Mouse (Mus musculus) heart, adult 2 months (tissue): Measurements from ENCODE around the gene Hcn2. TPM values are rescaled to one million over a fixed set of nuclear protein-coding genes. Genes with fewer than 3 reads are reported as not detected.

Source experiments
- DNase-seq, 2 experiments: peaks; one replicate each; pipeline ENCODE4 v3.0.0; 2021
- H3K27ac ChIP-seq: fragments of 200-600 bp; 2 replicates; pipeline ENCODE4 v1.8.1; 2022
- H3K27me3 ChIP-seq: fragments of 200-500 bp; 2 replicates; pipeline ENCODE4 v1.6.1; 2012; ENCODE audit warnings: mild to moderate bottlenecking, low read length, inconsistent platforms, mixed read lengths; ENCODE audit not compliant: control insufficient read depth, insufficient read depth
- H3K36me3 ChIP-seq: fragments of 200-500 bp; 2 replicates; pipeline ENCODE4 v1.6.1; 2012; ENCODE audit warnings: low read length, inconsistent platforms; ENCODE audit not compliant: control insufficient read depth, insufficient read depth
- H3K4me1 ChIP-seq: fragments of 200-500 bp; 2 replicates; pipeline ENCODE4 v1.6.1; 2011; ENCODE audit warnings: low read length; ENCODE audit not compliant: control insufficient read depth, insufficient read depth
- H3K4me3 ChIP-seq: fragments of 200-600 bp; 2 replicates; pipeline ENCODE4 v1.8.1; 2022
- H3K79me2 ChIP-seq: fragments of 200-500 bp; replicated peaks from 2 replicates; pipeline ENCODE4 v1.6.1; 2012; ENCODE audit warnings: mild to moderate bottlenecking, inconsistent platforms, low read length, moderate library complexity, mixed read lengths; ENCODE audit not compliant: control insufficient read depth, insufficient read depth
- H3K9ac ChIP-seq: fragments of 200-500 bp; 2 replicates; pipeline ENCODE4 v1.6.1; 2012; ENCODE audit warnings: low read depth, mild to moderate bottlenecking, control low read depth, inconsistent platforms, low read length, mixed read lengths
- CTCF ChIP-seq: fragments of 200-600 bp; IDR thresholded peaks from 2 replicates; pipeline ENCODE4 v1.8.1; 2022; ENCODE audit warnings: antibody characterized with exemption, mild to moderate bottlenecking, moderate library complexity
- EP300 ChIP-seq: fragments of 200-500 bp; IDR thresholded peaks from 2 replicates; pipeline ENCODE4 v1.6.1; 2011; ENCODE audit warnings: low read depth, low read length, control low read depth; ENCODE audit not compliant: insufficient read depth
- POLR2A ChIP-seq: fragments of 200-500 bp; IDR thresholded peaks from 2 replicates; pipeline ENCODE4 v1.6.1; 2011; ENCODE audit warnings: mild to moderate bottlenecking, low read depth, low read length, control low read depth; ENCODE audit not compliant: insufficient read depth
- WGBS: fragments of 180-500 bp; shearing (Covaris S2); methylation state at CpG from one replicate; pipeline ENCODE4 v1.1.7; 2018; 5-methylcytosine and 5-hydroxymethylcytosine counted together
- intact Hi-C: fragments of 180-260 bp; cut with DNase I; formaldehyde crosslinking; loops from one replicate; pipeline ENCODE4 v1.15.1; 2025
- polyA plus RNA-seq: library from polyadenylated mRNA; depleted of rRNA; stranded (reverse); fragments of >200 nt; gene quantifications from 2 replicates; pipeline ENCODE4 v1.2.3, GENCODE M21; 2012
- total RNA-seq, 2 experiments: library from RNA; stranded (reverse); gene quantifications; 2 replicates each; pipeline ENCODE4 v1.2.3; 2021

The Hcn2 gene
- total and polyA plus RNA-seq, 3 experiments = 17.0 to 33.5 (median 17.5) TPM

- 8% methylated on average over 15 of the region's 16 CpGs for WGBS
- peak overlapping the region; percentile 90 for H3K4me3 ChIP-seq
- H3K27me3 ChIP-seq = no peaks in the 10 kb centered on the region
- peak overlapping the region; percentile 88 for H3K27ac ChIP-seq
- H3K4me1 ChIP-seq = peaks cover 14% of the 10 kb centered on the region
- H3K36me3 ChIP-seq = no peaks in the 10 kb centered on the region
- TF ChIP-seq POLR2A (no peak), CTCF (no peak)
- H3K9ac ChIP-seq = peak overlapping the region; percentile 97
- H3K79me2 ChIP-seq = peaks cover 4% of the 10 kb centered on the region; the same call in 1 of the 2 replicates
- no peak for DNase-seq
- intact Hi-C loops = loop anchor here (2.0 kb wide), 1 partner anchor 19 kb away; the partner anchor contains the start of gene Polrmt
Observed at GRCm38 (mm10) chr10:79766001-79766507, 49.6 kb downstream of the Hcn2 start.

- peak; percentile 99 for DNase-seq
- intact Hi-C loops = loop anchor here (2.0 kb wide), 1 partner anchor 20 kb away; the partner anchor contains the start of gene Polrmt
- Histone ChIP-seq H3K27me3 (no peaks in the 10 kb centered on the region), H3K36me3 (no peaks in the 10 kb centered on the region), H3K79me2 (peaks cover 4% of the 10 kb centered on the region; the same call in 1 of the 2 replicates), H3K4me1 (peaks cover 14% of the 10 kb centered on the region), H3K9ac (peak within 1 kb of the TSS; percentile 97), H3K27ac (peak within 1 kb of the TSS; percentile 88), H3K4me3 (peak within 1 kb of the TSS; percentile 90)
- TF ChIP-seq CTCF (no peak), EP300 (0 out of 2 replicates have a peak, but pooled peaks have one; percentile 43), POLR2A (peak; percentile 5; the same call in 1 of the 2 replicates)
- 1% methylated on average over 91 of the region's 101 CpGs for WGBS
Observed at GRCm38 (mm10) chr10:79766508-79767325, 50.3 kb downstream of the Hcn2 start, which contains the start of gene Rnf126. Gene Rnf126 (minus strand): TSS chr10:79766952.

DNA sequence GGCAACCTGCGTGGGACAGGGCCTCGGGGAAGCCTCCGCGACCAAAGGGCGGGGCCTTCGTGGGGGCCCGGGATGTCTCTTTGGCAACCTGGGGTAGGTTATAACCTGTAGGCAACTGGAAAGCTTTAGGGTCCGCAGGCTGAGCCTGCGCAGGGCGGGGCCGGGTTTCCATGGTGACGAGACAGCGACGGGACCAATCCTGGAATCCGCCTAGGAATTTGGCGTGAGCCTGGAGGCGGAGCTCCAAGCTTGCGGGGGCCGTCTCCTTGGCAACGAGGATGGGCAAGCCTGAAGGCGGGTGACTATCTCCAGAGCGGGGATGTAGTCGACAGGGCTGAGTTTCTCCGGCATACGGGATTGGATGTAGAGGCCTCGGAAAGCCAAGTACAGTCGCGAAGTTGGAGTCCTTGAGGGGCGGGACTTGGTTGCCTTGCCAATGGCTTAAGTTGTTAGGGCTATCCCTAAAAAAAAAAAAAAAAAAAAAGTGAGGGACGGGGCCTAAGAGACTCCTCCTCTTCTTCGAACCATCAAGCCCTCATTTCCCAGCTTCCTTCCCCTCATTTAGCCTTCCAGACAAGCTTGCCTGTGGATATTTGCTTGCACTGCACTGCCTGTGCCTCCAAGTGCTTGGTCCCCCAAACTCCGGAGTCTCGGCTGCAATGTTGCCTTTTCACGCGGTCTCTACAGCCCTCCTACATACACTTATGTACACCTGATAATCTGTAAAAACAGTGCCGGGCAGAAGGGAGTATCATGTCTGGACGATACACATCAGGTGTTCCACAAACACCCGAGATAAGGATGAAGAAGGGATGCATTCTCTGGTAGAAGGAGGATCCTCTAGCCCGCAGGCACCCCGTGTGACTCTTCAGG is 51.2 kb downstream of the Hcn2 start:
- H3K27ac ChIP-seq = peak overlapping the region; percentile 88
- no peaks in the 10 kb centered on the region for H3K27me3 ChIP-seq
- no peak for TF ChIP-seq EP300
- no peak for TF ChIP-seq CTCF
- no peak for TF ChIP-seq POLR2A
- peaks cover 4% of the 10 kb centered on the region; the same call in 1 of the 2 replicates for H3K79me2 ChIP-seq
- intact Hi-C loops = loop anchor here (1.0 to 2.0 kb wide), 2 partner anchors 21 kb away; partner anchors contain the start of gene Polrmt
- peak; percentile 90 to 91 for DNase-seq
- peaks cover 14% of the 10 kb centered on the region for H3K4me1 ChIP-seq
- peak overlapping the region; percentile 12 for H3K9ac ChIP-seq
- H3K4me3 ChIP-seq = peak overlapping the region; percentile 90
- no peaks in the 10 kb centered on the region for H3K36me3 ChIP-seq
- 10% methylated on average over 39 of the region's 40 CpGs for WGBS

- H3K79me2 ChIP-seq = no peaks in the 10 kb centered on the region
- no peak overlapping the region for H3K27ac ChIP-seq
- 8% methylated on average over 5 of the region's 5 CpGs for WGBS
- peak; percentile 66 to 82 for DNase-seq
- H3K4me3 ChIP-seq = no peak overlapping the region
- intact Hi-C loops = loop anchor here (1.0 kb wide), 1 partner anchor 20 kb away; no protein-coding TSS in a partner anchor
- H3K27me3 ChIP-seq = no peaks in the 10 kb centered on the region
- H3K36me3 ChIP-seq = no peaks in the 10 kb centered on the region
- H3K4me1 ChIP-seq = peaks cover 9% of the 10 kb centered on the region
- TF ChIP-seq POLR2A (no peak), EP300 (peak; percentile 88), CTCF (peak; percentile 89)
- H3K9ac ChIP-seq = no peak overlapping the region
Observed at GRCm38 (mm10) chr10:79768400-79768799, 52.0 kb downstream of the Hcn2 start.

DNA sequence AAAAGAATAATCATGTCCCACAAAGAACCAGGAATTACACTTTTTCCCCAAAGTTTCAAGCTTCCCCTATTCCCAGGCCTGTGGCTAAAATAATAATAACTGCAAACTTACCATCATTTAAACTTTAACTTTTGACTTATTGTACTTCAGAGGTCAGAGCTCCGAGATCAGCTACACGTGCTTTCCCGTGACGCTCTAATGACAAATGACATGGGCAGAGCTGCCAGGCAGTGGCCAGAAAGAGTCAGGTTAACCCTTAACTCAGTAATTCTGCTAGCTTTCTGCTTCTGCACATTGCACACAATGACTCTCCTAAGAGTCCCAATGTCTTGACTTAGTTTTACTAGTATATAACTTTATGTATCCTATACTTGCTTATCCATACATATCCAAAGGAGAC is 52.9 kb downstream of the Hcn2 start:
- no peak for TF ChIP-seq POLR2A
- TF ChIP-seq EP300 = no peak
- no peak for TF ChIP-seq CTCF
- H3K27ac ChIP-seq = no peak overlapping the region
- DNase-seq = no peak
- intact Hi-C loops = no loop called here
- no peak overlapping the region for H3K9ac ChIP-seq
- H3K4me1 ChIP-seq = peaks cover 7% of the 10 kb centered on the region
- H3K27me3 ChIP-seq = no peaks in the 10 kb centered on the region
- H3K4me3 ChIP-seq = no peak overlapping the region
- WGBS = 87% methylated on average over 4 of the region's 4 CpGs
- H3K79me2 ChIP-seq = no peaks in the 10 kb centered on the region
- no peaks in the 10 kb centered on the region for H3K36me3 ChIP-seq
